8 mouse cellular contexts compared by ENCODE assay signal in the genomic region with DNA sequence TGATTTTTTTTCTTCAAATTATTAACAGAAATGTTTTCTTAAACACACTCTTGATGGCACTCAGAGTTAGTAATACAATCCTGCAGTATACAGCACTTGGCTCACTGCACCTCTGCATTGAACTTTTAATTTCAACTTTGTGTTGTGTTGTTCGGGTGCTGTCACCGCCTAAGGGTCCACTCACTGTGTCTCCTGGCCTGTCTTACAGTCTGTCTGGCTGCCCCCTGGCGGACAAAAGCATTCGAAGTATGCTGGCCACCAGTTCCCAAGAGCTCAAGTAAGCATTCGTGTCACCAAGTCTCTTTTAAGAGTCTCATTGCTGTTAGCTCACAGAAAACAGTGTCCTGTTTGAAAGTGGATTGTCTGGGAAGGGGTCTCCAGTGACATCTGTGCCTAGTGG.
DNase-seq lines count a peak whose midpoint lies in the region; ATAC-seq and TF ChIP-seq lines count a peak whose summit lies in the region.

No protein-coding gene starts in this region.

- H3K4me1 ChIP-seq in intestine, embryonic 14.5 days (replicated peaks; ENCODE audit: control insufficient read depth, insufficient read depth, low read length), result no peaks in the 10 kb centered on the region
- no peaks in the 10 kb centered on the region for H3K4me1 ChIP-seq in intestine, embryonic 16.5 days (ENCODE audit: control insufficient read depth, insufficient read depth, low read length)
- H3K4me1 ChIP-seq in ES-Bruce4 (ENCODE audit: control insufficient read depth, insufficient read depth, low read length), result no peaks in the 10 kb centered on the region
- H3K4me1 ChIP-seq in neural tube, embryonic 11.5 days (ENCODE audit: control insufficient read depth, insufficient read depth, low read length), result no peaks in the 10 kb centered on the region

- H3K4me3 ChIP-seq in intestine, embryonic 14.5 days (ENCODE audit: low read depth, low read length), result no peak overlapping the region
- H3K4me3 ChIP-seq in intestine, embryonic 16.5 days (ENCODE audit: low read length), result no peak overlapping the region
- no peak overlapping the region for H3K4me3 ChIP-seq in ES-Bruce4 (ENCODE audit: low read depth, low read length)
- no peak overlapping the region for H3K4me3 ChIP-seq in neural tube, embryonic 11.5 days (ENCODE audit: low read depth, low read length)

- no peak for TF ChIP-seq EP300 in ES-Bruce4 (IDR thresholded peaks at IDR 0.05; ENCODE audit: insufficient read depth, low read depth, low read length)

- 32% methylated on average over 5 of the region's 5 CpGs for WGBS in intestine, embryonic 14.5 days
- 34% methylated on average over 5 of the region's 5 CpGs for WGBS in intestine, embryonic 16.5 days
- 35% methylated on average over 5 of the region's 5 CpGs for WGBS in neural tube, embryonic 11.5 days

- no peak overlapping the region for H3K4me2 ChIP-seq in intestine, embryonic 14.5 days (ENCODE audit: low read length)
- no peak overlapping the region for H3K4me2 ChIP-seq in intestine, embryonic 16.5 days (ENCODE audit: low read depth, low read length)
- H3K4me2 ChIP-seq in neural tube, embryonic 11.5 days (ENCODE audit: low read depth), result no peak overlapping the region

- peak; percentile 71 for DNase-seq in intestine, embryonic 14.5 days (ENCODE audit: low spot score)
- DNase-seq in brain, embryonic 14.5 days (ENCODE audit: low read depth), result peak; percentile 83
- DNase-seq in layer of hippocampus, postnatal 10 days (ENCODE audit: low spot score in 2 of 2), result peak; percentile 72 to 76
- DNase-seq in neural tube, embryonic 11.5 days (ENCODE audit: low spot score), result peak; percentile 73

- no peak overlapping the region for H3K9ac ChIP-seq in intestine, embryonic 14.5 days (ENCODE audit: low read length)
- no peak overlapping the region for H3K9ac ChIP-seq in intestine, embryonic 16.5 days (ENCODE audit: low read depth, low read length)
- H3K9ac ChIP-seq in ES-Bruce4 (ENCODE audit: low read depth, poor library complexity, severe bottlenecking), result no peak overlapping the region
- no peak overlapping the region for H3K9ac ChIP-seq in neural tube, embryonic 11.5 days (ENCODE audit: low read length)

- peak; percentile 45 for TF ChIP-seq CTCF in ES-Bruce4 (IDR thresholded peaks at IDR 0.05; ENCODE audit: low read depth, low read length)
- peak; percentile 70; the same call in 1 of the 2 replicates for TF ChIP-seq CTCF in brain, embryonic 14.5 days (IDR thresholded peaks at IDR 0.05; ENCODE audit: borderline replicate concordance, extremely low read depth, insufficient read depth, insufficient read length)

- no peak overlapping the region for H3K27ac ChIP-seq in intestine, embryonic 14.5 days (ENCODE audit: low read depth)
- H3K27ac ChIP-seq in intestine, embryonic 16.5 days (ENCODE audit: low read length), result no peak overlapping the region
- no peak overlapping the region for H3K27ac ChIP-seq in ES-Bruce4 (ENCODE audit: insufficient read depth, low read length)
- no peak overlapping the region for H3K27ac ChIP-seq in neural tube, embryonic 11.5 days (ENCODE audit: low read depth, low read length)

- no peaks in the 10 kb centered on the region for H3K9me3 ChIP-seq in intestine, embryonic 14.5 days (ENCODE audit: control insufficient read depth, low read length)
- H3K9me3 ChIP-seq in intestine, embryonic 16.5 days (ENCODE audit: control insufficient read depth, low read length), result no peaks in the 10 kb centered on the region
- no peaks in the 10 kb centered on the region for H3K9me3 ChIP-seq in ES-Bruce4 (replicated peaks; ENCODE audit: control insufficient read depth, insufficient read depth, low read length, poor library complexity, severe bottlenecking)
- no peaks in the 10 kb centered on the region for H3K9me3 ChIP-seq in neural tube, embryonic 11.5 days (ENCODE audit: control insufficient read depth, low read length)

- H3K36me3 ChIP-seq in intestine, embryonic 14.5 days (ENCODE audit: control insufficient read depth, insufficient read depth, low read length), result no peaks in the 10 kb centered on the region
- no peaks in the 10 kb centered on the region for H3K36me3 ChIP-seq in intestine, embryonic 16.5 days (ENCODE audit: control insufficient read depth, insufficient read depth, low read length)
- H3K36me3 ChIP-seq in ES-Bruce4 (ENCODE audit: control insufficient read depth, insufficient read depth, low read length, poor library complexity, severe bottlenecking), result no peaks in the 10 kb centered on the region
- no peaks in the 10 kb centered on the region for H3K36me3 ChIP-seq in neural tube, embryonic 11.5 days (ENCODE audit: control insufficient read depth, insufficient read depth, low read length)

- ATAC-seq in intestine, embryonic 14.5 days (replicated peaks; ENCODE audit: low FRiP score, low TSS enrichment, low read depth), result no peak
- ATAC-seq in intestine, embryonic 16.5 days, result no peak
- peak; percentile 58 for ATAC-seq in frontal cortex, adult (ENCODE audit: low TSS enrichment)
- ATAC-seq in neural tube, embryonic 11.5 days (ENCODE audit: insufficient read depth, low FRiP score, low TSS enrichment), result no peak
- ATAC-seq in granulocyte monocyte progenitor cell, adult 5-6 weeks (replicated peaks; ENCODE audit: poor library complexity, severe bottlenecking), result no peak

- H3K27me3 ChIP-seq in intestine, embryonic 14.5 days (replicated peaks; ENCODE audit: control insufficient read depth, insufficient read depth, low read length), result no peaks in the 10 kb centered on the region
- no peaks in the 10 kb centered on the region for H3K27me3 ChIP-seq in intestine, embryonic 16.5 days (replicated peaks; ENCODE audit: control insufficient read depth, insufficient read depth, low read length)
- H3K27me3 ChIP-seq in ES-Bruce4 (ENCODE audit: control insufficient read depth, insufficient read depth, low read length, poor library complexity, severe bottlenecking), result no peaks in the 10 kb centered on the region
- no peaks in the 10 kb centered on the region for H3K27me3 ChIP-seq in neural tube, embryonic 11.5 days (ENCODE audit: control insufficient read depth, insufficient read depth, low read length)

- TF ChIP-seq POLR2A in ES-Bruce4 (IDR thresholded peaks at IDR 0.05; ENCODE audit: insufficient read depth, low read length), result no peak
- no peak for TF ChIP-seq POLR2A in brain, embryonic 14.5 days (IDR thresholded peaks at IDR 0.05; ENCODE audit: borderline replicate concordance, extremely low read depth, insufficient read depth, insufficient read length, poor library complexity, severe bottlenecking)
